Mouse (Mus musculus): ENCODE results near the gene Slc25a47. TPM values are rescaled to one million over a fixed set of nuclear protein-coding genes. Genes with fewer than 3 reads are reported as not detected.
"Not testable (repeated sequence)": the region's sequence is repeated elsewhere in the genome, so short reads cannot be mapped to it uniquely, and the experiment has no call there.

Gene Slc25a47
- polyA plus RNA-seq, 1 experiment from 2014 or later, result 14.7 TPM

GRCm38 (mm10) chr12:108829636-108830035 lies 6.2 kb upstream of the Slc25a47 start:
- Histone ChIP-seq H3K9me3 (no peaks in the 10 kb centered on the region), H3K9ac (replicated peaks) (no peak overlapping the region), H3K4me1 (peaks cover 29% of the 10 kb centered on the region), H3K4me3 (no peak overlapping the region), H3K36me3 (peaks cover 8% of the 10 kb centered on the region), H3K27me3 (no peaks in the 10 kb centered on the region), H3K27ac (replicated peaks) (no peak overlapping the region), H3K4me2 (replicated peaks) (no peak overlapping the region)
- no peak for ATAC-seq (replicated peaks)
- 68% methylated on average over 5 of the region's 5 CpGs for WGBS

GRCm38 (mm10) chr12:108830358-108830757 lies 5.5 kb upstream of the Slc25a47 start:
- 83% methylated on average over 6 of the region's 6 CpGs for WGBS
- H3K9ac ChIP-seq (replicated peaks), result no peak overlapping the region

GRCm38 (mm10) chr12:108831966-108832643 lies 3.7 kb upstream of the Slc25a47 start:
- H3K27me3 ChIP-seq, result no peaks in the 10 kb centered on the region
- H3K36me3 ChIP-seq, result peaks cover 2% of the 10 kb centered on the region
- peaks cover 44% of the 10 kb centered on the region for H3K4me1 ChIP-seq
- no peak overlapping the region for H3K27ac ChIP-seq (replicated peaks)
- no peak overlapping the region for H3K4me3 ChIP-seq
- no peak overlapping the region for H3K4me2 ChIP-seq (replicated peaks)
- 59% methylated on average over 9 of the region's 9 CpGs for WGBS
- no peak for ATAC-seq (replicated peaks)
- no peaks in the 10 kb centered on the region for H3K9me3 ChIP-seq
- no peak overlapping the region for H3K9ac ChIP-seq (replicated peaks)

More at GRCm38 (mm10) chr12:108830358-108830757, 5.5 kb upstream of the Slc25a47 start:
- Histone ChIP-seq H3K4me2 (replicated peaks) (no peak overlapping the region), H3K36me3 (peaks cover 8% of the 10 kb centered on the region), H3K4me3 (no peak overlapping the region), H3K27ac (replicated peaks) (no peak overlapping the region), H3K27me3 (no peaks in the 10 kb centered on the region), H3K9me3 (no peaks in the 10 kb centered on the region), H3K4me1 (peaks cover 35% of the 10 kb centered on the region)
- ATAC-seq (replicated peaks), result no peak

GRCm38 (mm10) chr12:108832851-108833250 lies 3.0 kb upstream of the Slc25a47 start:
- no peak overlapping the region for H3K9ac ChIP-seq (replicated peaks)
- no peak overlapping the region for H3K4me2 ChIP-seq (replicated peaks)
- 78% methylated on average over 8 of the region's 8 CpGs for WGBS
- H3K27me3 ChIP-seq, result no peaks in the 10 kb centered on the region
- ATAC-seq (replicated peaks), result no peak
- no peak overlapping the region for H3K27ac ChIP-seq (replicated peaks)
- no peaks in the 10 kb centered on the region for H3K36me3 ChIP-seq
- H3K4me1 ChIP-seq, result peaks cover 52% of the 10 kb centered on the region
- H3K4me3 ChIP-seq, result no peak overlapping the region
- no peaks in the 10 kb centered on the region for H3K9me3 ChIP-seq

- Histone ChIP-seq H3K9ac (replicated peaks) (no peak overlapping the region), H3K27ac (replicated peaks) (no peak overlapping the region), H3K4me3 (no peak overlapping the region), H3K36me3 (no peaks in the 10 kb centered on the region), H3K27me3 (no peaks in the 10 kb centered on the region), H3K4me2 (replicated peaks) (no peak overlapping the region), H3K4me1 (peaks cover 57% of the 10 kb centered on the region), H3K9me3 (no peaks in the 10 kb centered on the region)
- 92% methylated on average over 3 of the region's 3 CpGs for WGBS
- ATAC-seq (replicated peaks), result no peak
Observed at GRCm38 (mm10) chr12:108833408-108833807, 2.4 kb upstream of the Slc25a47 start.

GRCm38 (mm10) chr12:108834337-108834736 lies 1.5 kb upstream of the Slc25a47 start:
- 80% methylated on average over 3 of the region's 3 CpGs for WGBS
- no peak overlapping the region for H3K27ac ChIP-seq (replicated peaks)
- no peaks in the 10 kb centered on the region for H3K36me3 ChIP-seq
- 0 out of 2 replicates have a peak overlapping the region, but pooled peaks have one; percentile 80 for H3K9ac ChIP-seq (replicated peaks)
- peak overlapping the region; percentile 93 for H3K4me2 ChIP-seq (replicated peaks)
- H3K9me3 ChIP-seq, result no peaks in the 10 kb centered on the region
- H3K27me3 ChIP-seq, result no peaks in the 10 kb centered on the region
- H3K4me3 ChIP-seq, result peak overlapping the region; percentile 91; the same call in 1 of the 2 replicates
- H3K4me1 ChIP-seq, result peaks cover 63% of the 10 kb centered on the region
- no peak for ATAC-seq (replicated peaks)

- H3K27ac ChIP-seq (replicated peaks), result no peak overlapping the region
- peak overlapping the region; percentile 91 for H3K4me3 ChIP-seq
- no peaks in the 10 kb centered on the region for H3K9me3 ChIP-seq
- H3K36me3 ChIP-seq, result no peaks in the 10 kb centered on the region
- H3K4me2 ChIP-seq (replicated peaks), result peak overlapping the region; percentile 93
- H3K27me3 ChIP-seq, result no peaks in the 10 kb centered on the region
- ATAC-seq (replicated peaks), result no peak
- peaks cover 67% of the 10 kb centered on the region for H3K4me1 ChIP-seq
- 32% methylated on average over 5 of the region's 5 CpGs for WGBS
- H3K9ac ChIP-seq (replicated peaks), result peak overlapping the region; percentile 80
Observed at GRCm38 (mm10) chr12:108834786-108835185, 1.1 kb upstream of the Slc25a47 start.

- H3K9me3 ChIP-seq, result no peaks in the 10 kb centered on the region
- H3K4me1 ChIP-seq, result peaks cover 72% of the 10 kb centered on the region
- peak; percentile 39; the same call in 1 of the 2 replicates for ATAC-seq (replicated peaks)
- peak overlapping the region; percentile 91 for H3K4me3 ChIP-seq
- H3K9ac ChIP-seq (replicated peaks), result peak overlapping the region; percentile 80
- H3K4me2 ChIP-seq (replicated peaks), result peak overlapping the region; percentile 93
- no peaks in the 10 kb centered on the region for H3K27me3 ChIP-seq
- 1% methylated on average over 51 of the region's 51 CpGs for WGBS
- H3K36me3 ChIP-seq, result no peaks in the 10 kb centered on the region; the same call in 1 of the 2 replicates
- H3K27ac ChIP-seq (replicated peaks), result peak overlapping the region; percentile 49; the same call in 1 of the 2 replicates
Observed at GRCm38 (mm10) chr12:108835208-108835839, 522 bp upstream of the Slc25a47 start.

- Histone ChIP-seq H3K4me1 (peaks cover 78% of the 10 kb centered on the region), H3K9me3 (no peaks in the 10 kb centered on the region), H3K4me2 (replicated peaks) (peak overlapping the region; percentile 93), H3K4me3 (peak overlapping the region; percentile 91), H3K36me3 (peaks cover 6% of the 10 kb centered on the region), H3K27me3 (no peaks in the 10 kb centered on the region), H3K27ac (replicated peaks) (peak overlapping the region; percentile 86; the same call in 1 of the 2 replicates), H3K9ac (replicated peaks) (peak overlapping the region; percentile 73)
- no peak for ATAC-seq (replicated peaks)
- WGBS, result 60% methylated on average over 7 of the region's 7 CpGs
Observed at GRCm38 (mm10) chr12:108836722-108837121, 876 bp downstream of the Slc25a47 start.

GRCm38 (mm10) chr12:108841181-108841580 lies 5.3 kb downstream of the Slc25a47 start:
- Histone ChIP-seq H3K27me3 (no peaks in the 10 kb centered on the region), H3K4me1 (peaks cover 50% of the 10 kb centered on the region), H3K27ac (replicated peaks) (no peak overlapping the region), H3K36me3 (peaks cover 35% of the 10 kb centered on the region), H3K4me2 (replicated peaks) (no peak overlapping the region), H3K4me3 (no peak overlapping the region), H3K9me3 (no peaks in the 10 kb centered on the region), H3K9ac (replicated peaks) (no peak overlapping the region)
- no peak for ATAC-seq (replicated peaks)
- WGBS, result 84% methylated on average over 6 of the region's 6 CpGs

GRCm38 (mm10) chr12:108842663-108843062 lies 6.8 kb downstream of the Slc25a47 start:
- Histone ChIP-seq H3K9ac (replicated peaks) (no peak overlapping the region), H3K4me2 (replicated peaks) (no peak overlapping the region), H3K4me3 (no peak overlapping the region), H3K27me3 (no peaks in the 10 kb centered on the region), H3K4me1 (peaks cover 36% of the 10 kb centered on the region), H3K27ac (replicated peaks) (no peak overlapping the region), H3K9me3 (no peaks in the 10 kb centered on the region), H3K36me3 (peaks cover 39% of the 10 kb centered on the region)
- 88% methylated on average over 7 of the region's 7 CpGs for WGBS
- no peak for ATAC-seq (replicated peaks)

- ATAC-seq (replicated peaks); H3K27ac ChIP-seq (replicated peaks); H3K9ac ChIP-seq (replicated peaks); H3K4me3 ChIP-seq; H3K4me1 ChIP-seq; H3K27me3 ChIP-seq; H3K9me3 ChIP-seq; H3K4me2 ChIP-seq (replicated peaks): not testable (repeated sequence)
- H3K36me3 ChIP-seq, result peaks cover 23% of the 10 kb centered on the region
- WGBS, result 90% methylated on average over 3 of the region's 3 CpGs
Observed at GRCm38 (mm10) chr12:108848033-108848432, 12.2 kb downstream of the Slc25a47 start.

Data from forebrain, embryonic 15.5 days (tissue).